Mouse (Mus musculus): ENCODE measurements around the gene Pmepa1. TPM values are rescaled to one million over a fixed set of nuclear protein-coding genes. Genes with fewer than 3 reads are reported as not detected.

The Pmepa1 gene
- polyA plus RNA-seq, 1 experiment from 2014 or later, result 2.6 TPM

GRCm38 (mm10) chr2:173253761-173254662 lies 22.3 kb downstream of the Pmepa1 start:
- no peaks in the 10 kb centered on the region for H3K27me3 ChIP-seq (ENCODE audit: control insufficient read depth, insufficient read depth, low read length)
- H3K36me3 ChIP-seq (ENCODE audit: control insufficient read depth, insufficient read depth, low read length), result no peaks in the 10 kb centered on the region
- peak; percentile 28; the same call in 1 of the 2 replicates for ATAC-seq (ENCODE audit: insufficient number of reproducible peaks, low FRiP score, low TSS enrichment, low read depth)
- 0 out of 2 replicates have a peak overlapping the region, but pooled peaks have one; percentile 1 for H3K4me3 ChIP-seq (ENCODE audit: low read depth, low read length)
- peak overlapping the region; percentile 89 for H3K27ac ChIP-seq (replicated peaks; ENCODE audit: low read depth, low read length)
- WGBS, result 10% methylated on average over 26 of the region's 26 CpGs
- peaks cover 70% of the 10 kb centered on the region for H3K4me1 ChIP-seq (ENCODE audit: control insufficient read depth, insufficient read depth, low read length)
- H3K9ac ChIP-seq (ENCODE audit: low read length), result peak overlapping the region; percentile 13; the same call in 1 of the 2 replicates
- H3K9me3 ChIP-seq (ENCODE audit: control insufficient read depth, low read length), result no peaks in the 10 kb centered on the region
- peak overlapping the region; percentile 39 for H3K4me2 ChIP-seq (ENCODE audit: low read depth, severe bottlenecking)
- peak; percentile 75 for DNase-seq (ENCODE audit: low spot score)

- Histone ChIP-seq H3K4me1 (ENCODE audit: control insufficient read depth, insufficient read depth, low read length) (peaks cover 75% of the 10 kb centered on the region), H3K36me3 (ENCODE audit: control insufficient read depth, insufficient read depth, low read length) (no peaks in the 10 kb centered on the region), H3K27ac (replicated peaks; ENCODE audit: low read depth, low read length) (no peak overlapping the region), H3K9me3 (ENCODE audit: control insufficient read depth, low read length) (no peaks in the 10 kb centered on the region), H3K9ac (ENCODE audit: low read length) (no peak overlapping the region), H3K27me3 (ENCODE audit: control insufficient read depth, insufficient read depth, low read length) (no peaks in the 10 kb centered on the region), H3K4me3 (ENCODE audit: low read depth, low read length) (no peak overlapping the region), H3K4me2 (ENCODE audit: low read depth, severe bottlenecking) (no peak overlapping the region)
- no peak for ATAC-seq (ENCODE audit: insufficient number of reproducible peaks, low FRiP score, low TSS enrichment, low read depth)
- 70% methylated on average over 9 of the region's 9 CpGs for WGBS
- DNase-seq (ENCODE audit: low spot score), result no peak
These were observed 24.7 kb downstream of the Pmepa1 start for GRCm38 (mm10) chr2:173251675-173252074.

GRCm38 (mm10) chr2:173251133-173251532 lies 25.2 kb downstream of the Pmepa1 start:
- 58% methylated on average over 7 of the region's 7 CpGs for WGBS
- H3K9me3 ChIP-seq (ENCODE audit: control insufficient read depth, low read length), result no peaks in the 10 kb centered on the region
- H3K4me3 ChIP-seq (ENCODE audit: low read depth, low read length), result no peak overlapping the region
- ATAC-seq (ENCODE audit: insufficient number of reproducible peaks, low FRiP score, low TSS enrichment, low read depth), result no peak
- H3K27ac ChIP-seq (replicated peaks; ENCODE audit: low read depth, low read length), result no peak overlapping the region; the same call in 1 of the 2 replicates
- H3K36me3 ChIP-seq (ENCODE audit: control insufficient read depth, insufficient read depth, low read length), result no peaks in the 10 kb centered on the region
- no peak overlapping the region for H3K4me2 ChIP-seq (ENCODE audit: low read depth, severe bottlenecking)
- H3K9ac ChIP-seq (ENCODE audit: low read length), result no peak overlapping the region
- peaks cover 73% of the 10 kb centered on the region for H3K4me1 ChIP-seq (ENCODE audit: control insufficient read depth, insufficient read depth, low read length)
- DNase-seq (ENCODE audit: low spot score), result no peak
- no peaks in the 10 kb centered on the region for H3K27me3 ChIP-seq (ENCODE audit: control insufficient read depth, insufficient read depth, low read length)

GRCm38 (mm10) chr2:173250411-173250810 lies 25.9 kb downstream of the Pmepa1 start:
- no peak for DNase-seq (ENCODE audit: low spot score)
- no peaks in the 10 kb centered on the region for H3K36me3 ChIP-seq (ENCODE audit: control insufficient read depth, insufficient read depth, low read length)
- H3K9me3 ChIP-seq (ENCODE audit: control insufficient read depth, low read length), result no peaks in the 10 kb centered on the region
- peaks cover 69% of the 10 kb centered on the region for H3K4me1 ChIP-seq (ENCODE audit: control insufficient read depth, insufficient read depth, low read length)
- no peak overlapping the region for H3K9ac ChIP-seq (ENCODE audit: low read length)
- no peak; the same call in 1 of the 2 replicates for ATAC-seq (ENCODE audit: insufficient number of reproducible peaks, low FRiP score, low TSS enrichment, low read depth)
- H3K4me2 ChIP-seq (ENCODE audit: low read depth, severe bottlenecking), result no peak overlapping the region
- 17% methylated on average over 2 of the region's 2 CpGs for WGBS
- H3K27me3 ChIP-seq (ENCODE audit: control insufficient read depth, insufficient read depth, low read length), result no peaks in the 10 kb centered on the region
- H3K4me3 ChIP-seq (ENCODE audit: low read depth, low read length), result no peak overlapping the region
- H3K27ac ChIP-seq (replicated peaks; ENCODE audit: low read depth, low read length), result peak overlapping the region; percentile 32

GRCm38 (mm10) chr2:173249965-173250364 lies 26.4 kb downstream of the Pmepa1 start:
- peaks cover 64% of the 10 kb centered on the region for H3K4me1 ChIP-seq (ENCODE audit: control insufficient read depth, insufficient read depth, low read length)
- no peaks in the 10 kb centered on the region for H3K36me3 ChIP-seq (ENCODE audit: control insufficient read depth, insufficient read depth, low read length)
- 77% methylated on average over 8 of the region's 8 CpGs for WGBS
- no peak overlapping the region for H3K4me2 ChIP-seq (ENCODE audit: low read depth, severe bottlenecking)
- no peak overlapping the region for H3K4me3 ChIP-seq (ENCODE audit: low read depth, low read length)
- H3K27ac ChIP-seq (replicated peaks; ENCODE audit: low read depth, low read length), result peak overlapping the region; percentile 32
- ATAC-seq (ENCODE audit: insufficient number of reproducible peaks, low FRiP score, low TSS enrichment, low read depth), result no peak
- no peak for DNase-seq (ENCODE audit: low spot score)
- H3K27me3 ChIP-seq (ENCODE audit: control insufficient read depth, insufficient read depth, low read length), result no peaks in the 10 kb centered on the region
- H3K9ac ChIP-seq (ENCODE audit: low read length), result no peak overlapping the region
- H3K9me3 ChIP-seq (ENCODE audit: control insufficient read depth, low read length), result no peaks in the 10 kb centered on the region

- H3K27me3 ChIP-seq (ENCODE audit: control insufficient read depth, insufficient read depth, low read length), result no peaks in the 10 kb centered on the region
- no peaks in the 10 kb centered on the region for H3K36me3 ChIP-seq (ENCODE audit: control insufficient read depth, insufficient read depth, low read length)
- ATAC-seq (ENCODE audit: insufficient number of reproducible peaks, low FRiP score, low TSS enrichment, low read depth), result no peak
- H3K27ac ChIP-seq (replicated peaks; ENCODE audit: low read depth, low read length), result no peak overlapping the region
- H3K9ac ChIP-seq (ENCODE audit: low read length), result no peak overlapping the region
- no peak overlapping the region for H3K4me3 ChIP-seq (ENCODE audit: low read depth, low read length)
- DNase-seq (ENCODE audit: low spot score), result no peak
- 49% methylated on average over 3 of the region's 3 CpGs for WGBS
- no peak overlapping the region for H3K4me2 ChIP-seq (ENCODE audit: low read depth, severe bottlenecking)
- H3K4me1 ChIP-seq (ENCODE audit: control insufficient read depth, insufficient read depth, low read length), result peaks cover 59% of the 10 kb centered on the region
- H3K9me3 ChIP-seq (ENCODE audit: control insufficient read depth, low read length), result no peaks in the 10 kb centered on the region
These were observed 26.9 kb downstream of the Pmepa1 start for GRCm38 (mm10) chr2:173249386-173249785.

- Histone ChIP-seq H3K4me2 (ENCODE audit: low read depth, severe bottlenecking) (no peak overlapping the region), H3K36me3 (ENCODE audit: control insufficient read depth, insufficient read depth, low read length) (no peaks in the 10 kb centered on the region), H3K4me1 (ENCODE audit: control insufficient read depth, insufficient read depth, low read length) (peaks cover 53% of the 10 kb centered on the region), H3K9ac (ENCODE audit: low read length) (no peak overlapping the region), H3K9me3 (ENCODE audit: control insufficient read depth, low read length) (no peaks in the 10 kb centered on the region), H3K27ac (replicated peaks; ENCODE audit: low read depth, low read length) (no peak overlapping the region), H3K4me3 (ENCODE audit: low read depth, low read length) (no peak overlapping the region), H3K27me3 (ENCODE audit: control insufficient read depth, insufficient read depth, low read length) (no peaks in the 10 kb centered on the region)
- ATAC-seq (ENCODE audit: insufficient number of reproducible peaks, low FRiP score, low TSS enrichment, low read depth) (no peak), DNase-seq (ENCODE audit: low spot score) (no peak)
- 66% methylated on average over 7 of the region's 7 CpGs for WGBS
These were observed 27.5 kb downstream of the Pmepa1 start for GRCm38 (mm10) chr2:173248822-173249221.

GRCm38 (mm10) chr2:173247911-173248310 lies 28.4 kb downstream of the Pmepa1 start:
- H3K36me3 ChIP-seq (ENCODE audit: control insufficient read depth, insufficient read depth, low read length), result no peaks in the 10 kb centered on the region
- no peak overlapping the region for H3K27ac ChIP-seq (replicated peaks; ENCODE audit: low read depth, low read length)
- H3K9ac ChIP-seq (ENCODE audit: low read length), result no peak overlapping the region
- H3K27me3 ChIP-seq (ENCODE audit: control insufficient read depth, insufficient read depth, low read length), result no peaks in the 10 kb centered on the region
- no peak for ATAC-seq (ENCODE audit: insufficient number of reproducible peaks, low FRiP score, low TSS enrichment, low read depth)
- 29% methylated on average over 2 of the region's 2 CpGs for WGBS
- no peak for DNase-seq (ENCODE audit: low spot score)
- H3K9me3 ChIP-seq (ENCODE audit: control insufficient read depth, low read length), result no peaks in the 10 kb centered on the region
- peaks cover 48% of the 10 kb centered on the region for H3K4me1 ChIP-seq (ENCODE audit: control insufficient read depth, insufficient read depth, low read length)
- H3K4me3 ChIP-seq (ENCODE audit: low read depth, low read length), result no peak overlapping the region
- H3K4me2 ChIP-seq (ENCODE audit: low read depth, severe bottlenecking), result no peak overlapping the region

All from limb, embryonic 11.5 days (tissue).